In genomic region chr6:129337751-129338150, GRCm38 (mm10) we compare ENCODE assay signal across 42 mouse cellular contexts. TPM values are rescaled to one million over a fixed set of nuclear protein-coding genes. Genes with fewer than 3 reads are reported as not detected.
"Had no signal": no experiment of that assay in that cellular context is flagged by ENCODE, and none has a peak within 500 bp of the region (broad histone marks: within the 10 kb centered on the region; RNA-seq: fewer than 3 reads in every experiment).

No protein-coding gene starts in this region.

- H3K4me3 ChIP-seq: heart, embryonic 10.5 days; heart, embryonic 12.5 days; hindbrain, embryonic 10.5 days; hindbrain, embryonic 12.5 days; intestine, embryonic 15.5 days; kidney, embryonic 15.5 days; limb, embryonic 10.5 days; limb, embryonic 12.5 days; liver, embryonic 12.5 days had no signal

- H3K36me3 ChIP-seq: heart, embryonic 10.5 days; heart, embryonic 12.5 days; hindbrain, embryonic 10.5 days; hindbrain, embryonic 12.5 days; intestine, embryonic 15.5 days; kidney, embryonic 15.5 days; limb, embryonic 10.5 days; limb, embryonic 12.5 days; liver, embryonic 12.5 days had no signal

- H3K27me3 ChIP-seq: heart, embryonic 12.5 days; hindbrain, embryonic 12.5 days; intestine, embryonic 15.5 days; kidney, embryonic 15.5 days; limb, embryonic 12.5 days; liver, embryonic 12.5 days had no signal

- H3K9ac ChIP-seq: heart, embryonic 12.5 days; hindbrain, embryonic 12.5 days; hindbrain, embryonic 14.5 days; intestine, embryonic 15.5 days; kidney, embryonic 15.5 days; limb, embryonic 12.5 days; liver, embryonic 12.5 days had no signal

- H3K9me3 ChIP-seq: heart, embryonic 10.5 days; heart, embryonic 12.5 days; hindbrain, embryonic 10.5 days; hindbrain, embryonic 12.5 days; intestine, embryonic 15.5 days; kidney, embryonic 15.5 days; limb, embryonic 10.5 days; limb, embryonic 12.5 days; liver, embryonic 12.5 days had no signal

- H3K4me2 ChIP-seq: heart, embryonic 12.5 days; hindbrain, embryonic 12.5 days; hindbrain, embryonic 14.5 days; intestine, embryonic 15.5 days; kidney, embryonic 15.5 days; limb, embryonic 12.5 days; liver, embryonic 12.5 days had no signal

- DNase-seq: gastrocnemius, postnatal 14 days; gastrocnemius, postnatal 36 days; heart, adult 18-20 months; heart, postnatal 10 days; heart, postnatal 4 days; kidney, adult 2 months; kidney, adult 9 months; kidney, postnatal 14 days; kidney, postnatal 36 days; layer of hippocampus, adult 9-11 months; layer of hippocampus, postnatal 36 days; liver had no signal

- H3K27ac ChIP-seq: heart, embryonic 10.5 days; hindbrain, embryonic 10.5 days; hindbrain, embryonic 12.5 days; hindbrain, embryonic 14.5 days; intestine, embryonic 15.5 days; kidney, embryonic 15.5 days; kidney, postnatal 0 days; limb, embryonic 10.5 days; limb, embryonic 12.5 days; liver, embryonic 12.5 days had no signal

- ATAC-seq: hindbrain, embryonic 16.5 days; inflammation-experienced regulatory T-cells, adult 6 months; intestine, embryonic 15.5 days; intestine, postnatal 0 days; liver, embryonic 12.5 days had no signal

- H3K4me1 ChIP-seq: heart, embryonic 10.5 days; heart, embryonic 12.5 days; hindbrain, embryonic 10.5 days; hindbrain, embryonic 12.5 days; intestine, embryonic 15.5 days; kidney, embryonic 15.5 days; limb, embryonic 10.5 days; limb, embryonic 12.5 days; liver, embryonic 12.5 days had no signal

RNA-seq across cellular contexts. Expression of gene Clec12a, which starts 4.7 kb away (rescaled TPM):
- total RNA-seq: layer of hippocampus, adult 18-20 months; layer of hippocampus, postnatal 14 days had no signal

RNA-seq across cellular contexts. Expression of gene 4922502D21Rik, which starts 6.2 kb away (rescaled TPM):
- total RNA-seq: gastrocnemius, adult 18-20 months; gastrocnemius, adult 8-10 months; gastrocnemius, postnatal 14 days; gastrocnemius, postnatal 36 days; heart, adult 18-20 months; heart, adult 8-10 months; heart, postnatal 10 days; heart, postnatal 25 days; heart, postnatal 4 days; layer of hippocampus, adult 18-20 months; layer of hippocampus, adult 8-10 months; layer of hippocampus, postnatal 14 days; layer of hippocampus, postnatal 36 days; left cerebral cortex, adult 18-20 months; left cerebral cortex, adult 8-10 months; left cerebral cortex, postnatal 14 days; left cerebral cortex, postnatal 36 days had no signal
- polyA plus RNA-seq: heart, embryonic 10.5 days; heart, embryonic 12.5 days; heart, embryonic 14.5 days; heart, embryonic 16.5 days; hindbrain, embryonic 10.5 days; hindbrain, embryonic 12.5 days; hindbrain, embryonic 16.5 days; inflammation-experienced regulatory T-cells, adult 6 months; intestine, embryonic 15.5 days; intestine, postnatal 0 days; kidney, embryonic 15.5 days; kidney, postnatal 0 days; large intestine, adult 2 months; limb, embryonic 10.5 days; limb, embryonic 12.5 days; limb, embryonic 14.5 days; liver, embryonic 12.5 days had no signal

RNA-seq across cellular contexts. Expression of gene Clec12b, which starts 47.9 kb away (rescaled TPM):
- total RNA-seq: gastrocnemius, adult 18-20 months; gastrocnemius, adult 8-10 months; gastrocnemius, postnatal 14 days; gastrocnemius, postnatal 36 days; heart, adult 18-20 months; heart, postnatal 10 days; layer of hippocampus, adult 18-20 months; layer of hippocampus, adult 8-10 months; layer of hippocampus, postnatal 14 days; layer of hippocampus, postnatal 36 days; left cerebral cortex, adult 18-20 months; left cerebral cortex, adult 8-10 months; left cerebral cortex, postnatal 14 days; left cerebral cortex, postnatal 36 days had no signal
- polyA plus RNA-seq: hindbrain, embryonic 10.5 days; hindbrain, embryonic 12.5 days; inflammation-experienced regulatory T-cells, adult 6 months; intestine, embryonic 15.5 days; kidney, embryonic 15.5 days; large intestine, adult 2 months; limb, embryonic 10.5 days; limb, embryonic 12.5 days; liver, embryonic 12.5 days had no signal

RNA-seq across cellular contexts. Expression of gene Clec1b, which starts 59.3 kb away (rescaled TPM):
- total RNA-seq: gastrocnemius, adult 18-20 months; gastrocnemius, adult 8-10 months; gastrocnemius, postnatal 36 days; layer of hippocampus, adult 18-20 months; layer of hippocampus, postnatal 36 days had no signal
- polyA plus RNA-seq: gonadal fat pad, adult 2 months had no signal
